Mouse (Mus musculus) erythroblast, embryonic 14.5 days (primary cell): ENCODE data around the gene Galk1. TPM values are rescaled to one million over a fixed set of nuclear protein-coding genes. Genes with fewer than 3 reads are reported as not detected.

ENCODE experiments used
- H3K27me3 ChIP-seq: 2 replicates; pipeline ENCODE4 v1.6.1; 2012; ENCODE audit warnings: inconsistent platforms; ENCODE audit not compliant: control insufficient read depth
- H3K36me3 ChIP-seq: 2 replicates; pipeline ENCODE4 v1.6.1; 2012; ENCODE audit warnings: mild to moderate bottlenecking, inconsistent platforms; ENCODE audit not compliant: control insufficient read depth
- H3K4me1 ChIP-seq: 2 replicates; pipeline ENCODE4 v1.6.1; 2012; ENCODE audit warnings: inconsistent platforms; ENCODE audit not compliant: control insufficient read depth
- H3K4me3 ChIP-seq: replicated peaks from 2 replicates; pipeline ENCODE3; 2012; ENCODE audit warnings: moderate library complexity, mild to moderate bottlenecking, inconsistent platforms
- H3K9me3 ChIP-seq: 2 replicates; pipeline ENCODE4 v1.6.1; 2012; ENCODE audit warnings: low read length, inconsistent platforms, mixed read lengths; ENCODE audit not compliant: control insufficient read depth
- GATA1 ChIP-seq: IDR thresholded peaks from 2 replicates; pipeline ENCODE4 v1.6.1; 2012; ENCODE audit warnings: low read length, inconsistent platforms, mixed read lengths
- TAL1 ChIP-seq: IDR thresholded peaks from 3 replicates; pipeline ENCODE4 v1.6.1; 2012; ENCODE audit warnings: low read length, inconsistent platforms, mixed read lengths
- polyA plus RNA-seq: library from polyadenylated mRNA; stranded (reverse); fragments of >175 nt; gene quantifications from 2 replicates; pipeline ENCODE4 v1.2.3, GENCODE M21; 2012

Gene Galk1
- polyA plus RNA-seq, 1 experiment, result 1.9 TPM

GRCm38 (mm10) chr11:116053510-116054229 lies 41.2 kb upstream of the Galk1 start:
- peaks cover 97% of the 10 kb centered on the region for H3K36me3 ChIP-seq
- TF ChIP-seq GATA1 (no peak), TAL1 (no peak)
- H3K4me3 ChIP-seq, result no peak overlapping the region
- H3K27me3 ChIP-seq, result no peaks in the 10 kb centered on the region; the same call in 1 of the 2 replicates
- H3K9me3 ChIP-seq, result peaks cover 8% of the 10 kb centered on the region
- H3K4me1 ChIP-seq, result peaks cover 57% of the 10 kb centered on the region

GRCm38 (mm10) chr11:116050196-116050595 lies 37.7 kb upstream of the Galk1 start:
- H3K4me1 ChIP-seq, result peaks cover 24% of the 10 kb centered on the region
- no peak overlapping the region for H3K4me3 ChIP-seq
- TF ChIP-seq TAL1 (no peak), GATA1 (no peak)
- H3K27me3 ChIP-seq, result no peaks in the 10 kb centered on the region; the same call in 1 of the 2 replicates
- H3K9me3 ChIP-seq, result peaks cover 8% of the 10 kb centered on the region
- H3K36me3 ChIP-seq, result peaks cover 95% of the 10 kb centered on the region

- TF ChIP-seq GATA1, result no peak
- no peak for TF ChIP-seq TAL1
- Histone ChIP-seq H3K9me3 (peaks cover 8% of the 10 kb centered on the region), H3K36me3 (peaks cover 95% of the 10 kb centered on the region), H3K4me1 (peaks cover 18% of the 10 kb centered on the region), H3K27me3 (no peaks in the 10 kb centered on the region; the same call in 1 of the 2 replicates), H3K4me3 (no peak overlapping the region)
These were observed 37.1 kb upstream of the Galk1 start for GRCm38 (mm10) chr11:116049610-116050009.

- H3K4me1 ChIP-seq, result peaks cover 8% of the 10 kb centered on the region
- TF ChIP-seq TAL1, result no peak
- TF ChIP-seq GATA1, result no peak
- no peak overlapping the region for H3K4me3 ChIP-seq
- peaks cover 11% of the 10 kb centered on the region for H3K9me3 ChIP-seq
- no peaks in the 10 kb centered on the region; the same call in 1 of the 2 replicates for H3K27me3 ChIP-seq
- peaks cover 83% of the 10 kb centered on the region for H3K36me3 ChIP-seq
These were observed 32.7 kb upstream of the Galk1 start for GRCm38 (mm10) chr11:116045173-116045572.

GRCm38 (mm10) chr11:116043286-116043685 lies 30.8 kb upstream of the Galk1 start:
- TF ChIP-seq GATA1 (no peak), TAL1 (no peak)
- peaks cover 3% of the 10 kb centered on the region for H3K9me3 ChIP-seq
- peaks cover 81% of the 10 kb centered on the region for H3K36me3 ChIP-seq
- no peaks in the 10 kb centered on the region for H3K27me3 ChIP-seq
- H3K4me3 ChIP-seq, result no peak overlapping the region
- H3K4me1 ChIP-seq, result peaks cover 10% of the 10 kb centered on the region

GRCm38 (mm10) chr11:116042372-116043138 lies 30.0 kb upstream of the Galk1 start:
- H3K27me3 ChIP-seq, result no peaks in the 10 kb centered on the region
- H3K4me3 ChIP-seq, result no peak overlapping the region
- peaks cover 10% of the 10 kb centered on the region for H3K4me1 ChIP-seq
- H3K36me3 ChIP-seq, result peaks cover 81% of the 10 kb centered on the region
- H3K9me3 ChIP-seq, result peaks cover 3% of the 10 kb centered on the region
- no peak for TF ChIP-seq TAL1
- no peak for TF ChIP-seq GATA1

GRCm38 (mm10) chr11:116041833-116042232 lies 29.3 kb upstream of the Galk1 start:
- H3K4me1 ChIP-seq, result peaks cover 10% of the 10 kb centered on the region
- H3K27me3 ChIP-seq, result no peaks in the 10 kb centered on the region
- TF ChIP-seq GATA1 (no peak), TAL1 (no peak)
- peaks cover 76% of the 10 kb centered on the region for H3K36me3 ChIP-seq
- no peak overlapping the region for H3K4me3 ChIP-seq
- peaks cover 3% of the 10 kb centered on the region for H3K9me3 ChIP-seq

GRCm38 (mm10) chr11:116040593-116040992 lies 28.1 kb upstream of the Galk1 start:
- H3K4me3 ChIP-seq, result no peak overlapping the region
- peaks cover 74% of the 10 kb centered on the region for H3K36me3 ChIP-seq
- no peaks in the 10 kb centered on the region for H3K27me3 ChIP-seq
- H3K9me3 ChIP-seq, result peaks cover 3% of the 10 kb centered on the region
- peaks cover 10% of the 10 kb centered on the region for H3K4me1 ChIP-seq
- TF ChIP-seq TAL1 (no peak), GATA1 (no peak)

- no peaks in the 10 kb centered on the region for H3K27me3 ChIP-seq
- TF ChIP-seq GATA1, result no peak
- no peak for TF ChIP-seq TAL1
- peaks cover 76% of the 10 kb centered on the region for H3K36me3 ChIP-seq
- peaks cover 19% of the 10 kb centered on the region for H3K4me1 ChIP-seq
- H3K4me3 ChIP-seq, result no peak overlapping the region
- peaks cover 3% of the 10 kb centered on the region for H3K9me3 ChIP-seq
These were observed 25.3 kb upstream of the Galk1 start for GRCm38 (mm10) chr11:116037826-116038225.
